Mouse (Mus musculus) liver, embryonic 11.5 days (tissue): ENCODE data around the gene Ralb. TPM values are rescaled to one million over a fixed set of nuclear protein-coding genes. Genes with fewer than 3 reads are reported as not detected.
A peak's percentile ranks its signal among the peaks of the same experiment; 100 is the strongest.

Source experiments
- ATAC-seq: fragments of 200-750 bp; cut with Nextera tagmentation; replicated peaks from 2 replicates; pipeline ENCODE4 v1.8.0; 2017; ENCODE audit warnings: moderate number of reproducible peaks, mild to moderate bottlenecking, moderate TSS enrichment, moderate library complexity; ENCODE audit not compliant: low FRiP score
- DNase-seq: peaks from one replicate; pipeline ENCODE4 v3.0.0-alpha.2; 2017; ENCODE audit warnings: low spot score
- H3K27ac ChIP-seq: fragments of 300-500 bp; sonication (generic); 2 replicates; pipeline ENCODE4 v1.5.1; 2014; ENCODE audit warnings: mild to moderate bottlenecking, low read depth, low read length, control low read depth
- H3K27me3 ChIP-seq: fragments of 300-500 bp; sonication (generic); replicated peaks from 2 replicates; pipeline ENCODE4 v1.6.1; 2014; ENCODE audit warnings: low read length, mixed read lengths; ENCODE audit not compliant: control insufficient read depth, insufficient read depth
- H3K36me3 ChIP-seq: fragments of 300-500 bp; sonication (generic); 2 replicates; pipeline ENCODE4 v1.6.1; 2014; ENCODE audit warnings: mild to moderate bottlenecking, low read length, moderate library complexity, mixed read lengths; ENCODE audit not compliant: control insufficient read depth, insufficient read depth
- H3K4me1 ChIP-seq: fragments of 300-500 bp; sonication (generic); replicated peaks from 2 replicates; pipeline ENCODE4 v1.6.1; 2014; ENCODE audit warnings: low read length, mixed read lengths; ENCODE audit not compliant: control insufficient read depth, insufficient read depth
- H3K4me2 ChIP-seq: fragments of 300-500 bp; sonication (generic); 2 replicates; pipeline ENCODE4 v1.6.1; 2014; ENCODE audit warnings: mild to moderate bottlenecking, control low read depth, moderate library complexity
- H3K4me3 ChIP-seq: fragments of 300-500 bp; sonication (generic); 2 replicates; pipeline ENCODE4 v1.5.1; 2014; ENCODE audit warnings: low read depth, low read length, control low read depth
- H3K9ac ChIP-seq: fragments of 300-500 bp; sonication (generic); 2 replicates; pipeline ENCODE4 v1.6.1; 2014; ENCODE audit warnings: low read depth, low read length, control low read depth
- H3K9me3 ChIP-seq: fragments of 300-500 bp; sonication (generic); 2 replicates; pipeline ENCODE4 v1.6.1; 2016; ENCODE audit warnings: low read length, inconsistent platforms, mixed read lengths; ENCODE audit not compliant: control insufficient read depth
- WGBS: fragments of 180-500 bp; shearing (Covaris S2); extraction: QIAGEN DNeasy Blood & Tissue Kit; methylation state at CpG from one replicate; pipeline ENCODE4 v1.1.7; 2014; 5-methylcytosine and 5-hydroxymethylcytosine counted together
- polyA plus RNA-seq: library from polyadenylated mRNA; unstranded; fragments of >200 nt; fragmentation: Nextera tagmentation; extraction: Ambion mirVana; gene quantifications from 2 replicates; pipeline ENCODE4 v1.2.1, GENCODE M21; 2014

Gene Ralb
- polyA plus RNA-seq, 1 experiment from 2014 or later = 92.1 TPM

DNA sequence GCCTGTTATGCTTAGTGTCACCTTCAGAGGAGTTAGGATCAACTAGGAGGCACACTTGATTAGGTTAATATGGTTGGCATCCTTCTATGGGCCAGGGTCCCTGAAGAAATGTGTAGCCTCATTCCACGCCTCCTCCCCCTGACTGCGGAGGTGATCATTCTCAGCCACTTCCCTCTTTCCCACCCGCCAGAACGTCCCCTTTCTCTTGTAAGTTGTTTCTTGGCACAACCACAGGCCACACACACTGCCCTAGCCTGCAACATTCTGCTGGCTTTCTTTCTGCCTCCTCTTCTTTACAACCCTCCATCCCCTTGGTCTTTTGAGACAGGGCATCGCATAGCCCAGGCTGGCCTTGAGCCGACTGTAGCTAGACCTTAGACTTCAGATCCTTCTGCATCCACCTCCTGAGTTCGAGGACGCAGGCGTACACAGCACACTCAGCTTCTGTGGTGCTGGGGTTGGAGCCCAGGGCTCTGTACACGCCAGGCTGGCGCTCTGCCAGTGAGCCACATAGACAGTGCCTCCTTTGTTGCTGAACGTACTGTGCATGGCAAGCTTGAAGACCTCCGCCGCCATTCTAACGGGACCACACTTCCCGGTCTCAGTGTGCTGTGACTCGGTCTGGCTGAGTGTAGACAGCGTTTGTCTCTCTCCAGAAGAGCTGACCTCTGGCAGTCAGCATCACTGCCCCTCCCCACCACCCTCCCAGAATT, 28.7 kb upstream of the Ralb start:
- no peak overlapping the region for H3K4me3 ChIP-seq
- no peak for DNase-seq
- no peaks in the 10 kb centered on the region for H3K27me3 ChIP-seq
- no peak overlapping the region for H3K4me2 ChIP-seq
- 82% methylated on average over 18 of the region's 18 CpGs for WGBS
- H3K9me3 ChIP-seq = no peaks in the 10 kb centered on the region
- H3K27ac ChIP-seq = no peak overlapping the region
- peaks cover 16% of the 10 kb centered on the region for H3K36me3 ChIP-seq
- H3K9ac ChIP-seq = no peak overlapping the region
- no peaks in the 10 kb centered on the region for H3K4me1 ChIP-seq
- ATAC-seq = no peak

- DNase-seq = no peak
Observed at GRCm38 (mm10) chr1:119532165-119532564, 27.6 kb upstream of the Ralb start.

GRCm38 (mm10) chr1:119530941-119531340, 26.3 kb upstream of the Ralb start:
- no peak for DNase-seq
- H3K27ac ChIP-seq = no peak overlapping the region
- H3K9ac ChIP-seq = no peak overlapping the region
- no peak overlapping the region for H3K4me3 ChIP-seq
- no peak for ATAC-seq
- 90% methylated on average over 13 of the region's 13 CpGs for WGBS
- no peaks in the 10 kb centered on the region for H3K27me3 ChIP-seq
- H3K4me2 ChIP-seq = no peak overlapping the region
- H3K36me3 ChIP-seq = peaks cover 28% of the 10 kb centered on the region
- H3K9me3 ChIP-seq = peaks cover 8% of the 10 kb centered on the region; the same call in 1 of the 2 replicates
- H3K4me1 ChIP-seq = peaks cover 6% of the 10 kb centered on the region

More at GRCm38 (mm10) chr1:119532165-119532564, 27.6 kb upstream of the Ralb start:
- 0 out of 2 replicates have a peak, but pooled peaks have one; percentile 22 for ATAC-seq
- H3K4me2 ChIP-seq = no peak overlapping the region
- no peak overlapping the region for H3K9ac ChIP-seq
- H3K4me3 ChIP-seq = no peak overlapping the region
- WGBS = 88% methylated on average over 6 of the region's 6 CpGs
- H3K9me3 ChIP-seq = peaks cover 4% of the 10 kb centered on the region; the same call in 1 of the 2 replicates
- no peaks in the 10 kb centered on the region for H3K27me3 ChIP-seq
- H3K27ac ChIP-seq = no peak overlapping the region
- no peaks in the 10 kb centered on the region for H3K4me1 ChIP-seq
- H3K36me3 ChIP-seq = peaks cover 22% of the 10 kb centered on the region

DNA sequence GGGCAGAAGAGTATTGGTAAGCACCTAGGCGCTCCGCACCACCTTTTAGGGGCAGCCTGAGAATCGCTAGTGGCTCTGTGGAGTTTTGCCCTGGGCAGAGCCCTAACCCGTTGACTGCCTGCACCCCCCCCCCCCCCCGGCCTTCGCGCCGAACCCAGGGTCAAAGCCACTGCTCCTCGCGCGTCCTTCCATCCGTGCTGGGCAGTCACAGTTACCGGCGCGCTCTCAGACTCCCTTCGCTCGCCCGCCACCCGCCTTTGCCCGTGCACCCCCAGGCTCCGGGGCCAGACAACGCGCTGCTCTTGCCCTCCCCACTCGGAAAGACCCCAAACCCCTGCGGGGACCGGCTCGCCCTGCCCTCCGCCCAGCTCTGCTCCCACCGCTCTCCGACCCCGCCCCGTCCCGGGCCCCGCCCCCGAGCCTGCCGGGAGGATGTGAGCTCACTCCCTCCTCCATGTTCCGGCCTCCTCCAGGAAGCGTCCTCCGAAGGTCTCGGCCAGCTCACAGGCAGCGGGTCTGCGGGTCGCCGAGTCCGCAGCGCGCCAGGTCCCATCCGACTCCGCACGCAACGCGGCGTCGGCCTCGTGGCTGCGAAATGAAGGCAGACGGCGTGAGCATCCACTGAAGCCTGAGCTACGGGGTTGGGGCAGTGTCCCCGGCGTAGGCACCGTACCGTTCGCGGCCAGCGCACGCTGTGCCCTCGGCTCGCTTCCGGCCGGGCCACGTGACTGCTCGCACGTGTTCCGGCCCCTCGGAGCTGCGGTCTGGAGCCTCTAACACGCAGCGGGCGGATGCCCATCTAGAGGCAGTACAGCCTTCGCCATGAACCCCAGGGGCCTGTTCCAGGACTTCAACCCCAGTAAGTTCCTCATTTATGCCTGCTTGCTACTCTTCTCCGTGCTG, 21.3 kb upstream of the Ralb start, which contains the start of gene Tmem185b:
Gene Tmem185b (plus strand): TSS at position 472 of the 903 bp plus-strand sequence.
- H3K36me3 ChIP-seq = peaks cover 28% of the 10 kb centered on the region
- DNase-seq (peak; percentile 96), ATAC-seq (peak; percentile 95)
- 1% methylated on average over 82 of the region's 82 CpGs for WGBS
- peak within 1 kb of the TSS; percentile 41 for H3K27ac ChIP-seq
- H3K4me2 ChIP-seq = peak within 1 kb of the TSS; percentile 94
- peak within 1 kb of the TSS; percentile 65 for H3K9ac ChIP-seq
- peaks cover 8% of the 10 kb centered on the region; the same call in 1 of the 2 replicates for H3K9me3 ChIP-seq
- H3K27me3 ChIP-seq = no peaks in the 10 kb centered on the region
- H3K4me3 ChIP-seq = peak within 1 kb of the TSS; percentile 63
- peaks cover 14% of the 10 kb centered on the region for H3K4me1 ChIP-seq

DNA sequence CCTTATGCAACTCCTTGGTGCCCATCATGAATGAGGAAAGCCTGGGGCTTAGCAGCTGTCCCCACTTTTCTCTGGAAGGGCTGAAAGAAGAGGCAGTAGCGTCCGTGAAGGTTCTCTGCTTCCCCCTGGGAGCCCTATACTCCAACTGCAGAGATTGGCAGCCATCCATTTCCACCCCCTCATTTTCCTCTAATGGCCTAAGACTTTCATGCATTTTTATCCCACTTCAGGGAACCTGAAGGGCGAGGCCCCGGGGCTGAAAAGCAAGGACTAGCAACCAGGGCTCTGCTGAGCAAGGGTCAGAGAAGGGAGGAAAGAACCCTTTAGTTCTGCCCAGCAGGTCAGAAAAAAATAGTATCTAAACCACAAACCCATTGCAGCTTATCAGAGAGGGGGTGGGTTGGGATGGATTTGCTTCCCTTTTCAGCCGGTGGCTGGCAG, 20.4 kb upstream of the Ralb start:
- H3K4me3 ChIP-seq = peak overlapping the region; percentile 63
- peaks cover 8% of the 10 kb centered on the region; the same call in 1 of the 2 replicates for H3K9me3 ChIP-seq
- H3K36me3 ChIP-seq = peaks cover 28% of the 10 kb centered on the region
- H3K27ac ChIP-seq = no peak overlapping the region
- no peak for ATAC-seq
- H3K4me2 ChIP-seq = peak overlapping the region; percentile 94
- no peak for DNase-seq
- 27% methylated on average over 5 of the region's 5 CpGs for WGBS
- 0 out of 2 replicates have a peak overlapping the region, but pooled peaks have one; percentile 27 for H3K9ac ChIP-seq
- H3K27me3 ChIP-seq = no peaks in the 10 kb centered on the region
- peaks cover 14% of the 10 kb centered on the region for H3K4me1 ChIP-seq

DNA sequence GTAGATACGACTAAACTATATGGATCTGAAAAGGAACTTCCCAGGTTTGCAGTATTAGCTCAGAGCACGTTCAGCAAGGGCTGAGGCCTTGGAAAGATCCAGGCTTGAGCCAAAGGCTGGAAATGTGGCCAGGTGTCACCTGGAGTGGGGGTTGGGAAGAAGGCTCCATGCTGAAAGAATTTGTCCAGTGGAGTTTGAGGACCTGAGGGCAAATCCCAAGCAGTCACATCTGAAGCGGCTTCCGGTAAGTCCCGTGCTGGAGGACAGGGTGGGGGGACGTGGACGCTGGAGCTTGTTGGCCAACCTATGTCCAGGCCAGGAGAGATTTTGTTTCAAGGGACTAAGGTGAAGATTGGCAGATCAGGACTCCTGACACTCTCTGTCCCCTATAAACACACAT, 19.2 kb upstream of the Ralb start:
- ATAC-seq (no peak), DNase-seq (no peak)
- Histone ChIP-seq H3K27ac (no peak overlapping the region), H3K4me2 (no peak overlapping the region), H3K4me1 (peaks cover 14% of the 10 kb centered on the region), H3K9me3 (peaks cover 8% of the 10 kb centered on the region; the same call in 1 of the 2 replicates), H3K4me3 (no peak overlapping the region), H3K27me3 (no peaks in the 10 kb centered on the region), H3K9ac (no peak overlapping the region), H3K36me3 (peaks cover 18% of the 10 kb centered on the region)
- WGBS = 88% methylated on average over 7 of the region's 7 CpGs

DNA sequence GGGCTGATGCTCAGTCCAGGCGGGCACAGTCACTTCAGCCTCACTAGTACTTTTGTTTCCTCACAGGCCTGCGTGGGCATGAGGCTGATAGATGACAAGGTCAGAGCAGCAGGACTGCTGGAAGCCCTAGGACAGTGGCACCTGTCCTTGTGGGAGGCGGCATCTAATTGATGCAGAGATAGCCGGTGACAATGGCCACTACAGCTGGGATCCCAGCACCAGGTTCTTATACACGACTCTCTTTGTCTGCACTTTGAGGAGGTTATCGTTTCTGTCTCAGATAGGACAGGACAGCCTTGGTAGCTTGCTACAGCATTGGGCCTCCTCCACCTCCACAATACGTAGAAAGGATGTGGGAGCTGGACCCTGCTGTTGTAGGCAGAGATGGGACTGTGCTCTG, 18.8 kb upstream of the Ralb start:
- Histone ChIP-seq H3K27me3 (no peaks in the 10 kb centered on the region), H3K9ac (no peak overlapping the region), H3K9me3 (peaks cover 8% of the 10 kb centered on the region; the same call in 1 of the 2 replicates), H3K4me2 (no peak overlapping the region), H3K4me1 (peaks cover 14% of the 10 kb centered on the region), H3K4me3 (no peak overlapping the region), H3K27ac (no peak overlapping the region), H3K36me3 (peaks cover 13% of the 10 kb centered on the region)
- ATAC-seq (no peak), DNase-seq (no peak)
- 79% methylated on average over 7 of the region's 7 CpGs for WGBS

DNA sequence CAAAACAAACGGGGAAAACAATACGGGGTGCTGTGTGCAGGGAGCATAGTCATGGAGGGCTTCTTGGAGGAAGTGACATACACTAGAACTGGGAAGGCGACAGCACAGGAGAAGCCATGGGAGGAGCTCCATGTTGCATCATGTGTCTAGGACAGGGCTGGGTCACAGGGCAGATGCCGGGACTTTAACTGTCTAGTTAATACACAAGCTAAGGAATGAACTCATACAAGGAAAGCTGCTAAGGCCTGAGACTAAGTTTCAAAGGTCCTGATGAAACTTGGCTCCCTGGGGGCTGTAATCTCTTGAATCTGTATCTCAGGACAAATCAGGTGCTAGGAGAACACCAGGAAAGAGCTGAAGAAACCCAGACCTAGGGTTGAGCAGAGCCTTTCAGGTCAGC, 18.1 kb upstream of the Ralb start:
- no peak overlapping the region for H3K27ac ChIP-seq

More for the DNA sequence above, 18.1 kb upstream of the Ralb start:
- Histone ChIP-seq H3K9ac (no peak overlapping the region), H3K9me3 (peaks cover 8% of the 10 kb centered on the region; the same call in 1 of the 2 replicates), H3K4me1 (peaks cover 14% of the 10 kb centered on the region), H3K4me2 (no peak overlapping the region), H3K36me3 (peaks cover 11% of the 10 kb centered on the region), H3K4me3 (no peak overlapping the region), H3K27me3 (no peaks in the 10 kb centered on the region)
- ATAC-seq (no peak), DNase-seq (no peak)
- 69% methylated on average over 4 of the region's 4 CpGs for WGBS
